Mouse (Mus musculus) heart, adult 2 months (tissue): ENCODE data around the gene Ina.

ENCODE experiments used
- CTCF ChIP-seq: fragments of 200-600 bp; IDR thresholded peaks from 2 replicates; pipeline ENCODE4 v1.8.1; 2022; ENCODE audit warnings: antibody characterized with exemption, mild to moderate bottlenecking, moderate library complexity
- EP300 ChIP-seq: fragments of 200-500 bp; IDR thresholded peaks from 2 replicates; pipeline ENCODE4 v1.6.1; 2011; ENCODE audit warnings: low read depth, low read length, control low read depth; ENCODE audit not compliant: insufficient read depth
- POLR2A ChIP-seq: fragments of 200-500 bp; IDR thresholded peaks from 2 replicates; pipeline ENCODE4 v1.6.1; 2011; ENCODE audit warnings: mild to moderate bottlenecking, low read depth, low read length, control low read depth; ENCODE audit not compliant: insufficient read depth

GRCm38 (mm10) chr19:47019326-47019725, 4.8 kb downstream of the Ina start:
- TF ChIP-seq CTCF (no peak), POLR2A (no peak), EP300 (no peak)
